Mouse (Mus musculus) spleen, adult 2 months (tissue): Measurements from ENCODE around the gene Kiss1r.

Experiments
- CTCF ChIP-seq: fragments of 200-500 bp; IDR thresholded peaks from 2 replicates; pipeline ENCODE4 v1.5.1; 2011; ENCODE audit warnings: mild to moderate bottlenecking, inconsistent platforms; ENCODE audit not compliant: insufficient read depth, insufficient read length, insufficient replicate concordance; ENCODE audit errors: extremely low read depth
- POLR2A ChIP-seq: fragments of 200-500 bp; IDR thresholded peaks from 2 replicates; pipeline ENCODE4 v1.6.1; 2011; ENCODE audit warnings: low read depth, low read length, inconsistent platforms

DNA sequence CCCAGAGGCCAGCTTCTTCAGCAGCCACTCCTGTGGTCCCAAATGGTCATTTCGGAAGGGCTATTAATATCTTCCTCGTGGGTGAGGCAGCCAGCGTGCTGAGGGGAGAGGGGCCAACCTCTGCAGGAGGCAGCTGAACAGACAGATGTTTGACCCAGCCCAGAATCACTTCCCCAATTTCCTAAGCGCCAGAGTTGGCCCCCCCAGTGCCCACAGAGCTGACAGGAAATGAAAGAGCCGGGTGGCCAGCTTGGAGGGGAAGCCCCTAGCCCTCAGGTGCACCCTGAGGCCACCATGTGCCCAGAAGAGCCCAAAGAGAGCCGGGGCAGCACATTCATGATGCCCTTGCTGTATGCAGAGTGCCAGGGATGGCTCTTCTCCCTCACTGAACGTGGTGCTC is 24.0 kb downstream of the Kiss1r start:
- no peak for TF ChIP-seq CTCF
- no peak for TF ChIP-seq POLR2A
